16 mouse cellular contexts compared by ENCODE assay signal in genomic region chr11:29300517-29300916, GRCm38 (mm10).
"Had no signal": no experiment of that assay in that cellular context is flagged by ENCODE, and none has a peak within 500 bp of the region (broad histone marks: within the 10 kb centered on the region; RNA-seq: fewer than 3 reads in every experiment).

No protein-coding gene starts in this region.

- H3K4me1 ChIP-seq: liver, embryonic 13.5 days had no signal

- H3K36me3 ChIP-seq: liver, embryonic 13.5 days had no signal

- H3K27me3 ChIP-seq: liver, embryonic 13.5 days had no signal

- H3K27ac ChIP-seq: left cerebral cortex, adult 2 months; liver, embryonic 13.5 days; stomach, postnatal 0 days had no signal

- H3K4me2 ChIP-seq: liver, embryonic 13.5 days; midbrain, embryonic 11.5 days had no signal

- H3K4me3 ChIP-seq: left cerebral cortex, adult 2 months; liver, embryonic 13.5 days had no signal

- H3K9ac ChIP-seq: liver, embryonic 13.5 days had no signal

- H3K9me3 ChIP-seq: liver, embryonic 13.5 days had no signal

- DNase-seq: kidney, adult 9 months; kidney, postnatal 14 days; kidney, postnatal 4 days; layer of hippocampus, postnatal 36 days; liver, embryonic 13.5 days; lung, adult 2 months; lung, postnatal 14 days; lung, postnatal 4 days; midbrain, embryonic 14.5 days; right cerebral cortex, postnatal 14 days; thymus, adult 2 months; thymus, postnatal 14 days; thymus, postnatal 4 days had no signal
